Mouse (Mus musculus): ENCODE measurements around the gene Casz1.

The Casz1 gene

DNA sequence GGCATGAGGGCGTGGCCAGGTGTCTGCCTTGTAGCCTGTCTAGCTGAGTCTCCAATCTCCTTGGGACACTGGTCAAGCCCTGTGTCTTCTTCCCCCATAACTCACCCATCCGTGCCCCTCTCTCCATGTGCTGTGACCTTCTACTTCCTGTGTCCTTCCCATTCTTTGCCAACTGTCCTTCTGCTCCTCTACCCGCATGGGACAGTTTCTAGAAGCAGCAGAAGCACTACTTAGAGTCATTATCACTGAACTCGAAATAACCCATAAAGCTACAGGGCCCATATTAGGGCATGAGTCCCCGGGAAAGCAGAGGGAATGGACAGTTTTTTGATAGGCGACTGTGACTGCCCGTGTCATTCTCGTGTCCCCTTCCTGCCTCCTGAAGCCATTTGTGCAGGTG lies 72.6 kb downstream of the Casz1 start:
- no peak for ATAC-seq (ENCODE audit: low TSS enrichment)

DNA sequence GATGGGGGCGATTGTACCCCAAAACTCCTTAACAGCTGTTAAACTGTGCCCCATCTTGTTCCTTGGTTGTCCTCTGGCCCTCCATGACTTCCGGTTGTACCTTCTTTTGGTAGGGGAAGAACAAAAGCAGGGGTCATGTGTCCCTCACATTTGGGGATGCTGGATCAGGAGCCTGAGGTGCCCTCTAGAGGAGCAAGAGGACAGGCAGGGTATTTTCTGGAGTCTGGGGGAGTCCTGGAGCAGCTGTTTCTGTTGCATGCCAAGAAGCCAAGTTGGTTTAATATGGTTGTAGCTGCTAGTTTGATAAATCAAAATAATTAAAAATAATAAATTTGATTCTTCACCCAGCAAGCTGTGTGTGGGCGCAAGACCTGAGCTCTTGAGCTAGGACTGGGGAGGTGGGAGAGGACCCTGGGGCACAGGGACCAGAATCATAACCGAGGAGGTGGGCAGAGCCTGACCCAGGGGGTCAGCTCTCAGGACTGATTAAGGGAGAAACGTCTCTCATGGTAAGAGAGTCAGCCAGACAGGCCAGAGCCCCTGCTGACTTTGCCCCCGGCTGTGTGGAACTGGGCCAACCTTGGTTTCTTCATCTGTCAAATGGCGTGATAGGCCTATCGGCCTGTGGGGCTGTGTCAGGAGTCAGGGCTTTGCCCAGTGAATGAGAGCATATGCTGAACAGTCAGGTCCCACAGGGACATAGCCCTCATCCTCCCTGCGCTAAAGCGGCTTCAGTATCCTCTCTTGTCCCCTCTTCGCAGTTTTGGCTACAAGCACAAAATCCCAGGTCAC lies 74.2 kb downstream of the Casz1 start:
- no peak for ATAC-seq (ENCODE audit: low TSS enrichment)

DNA sequence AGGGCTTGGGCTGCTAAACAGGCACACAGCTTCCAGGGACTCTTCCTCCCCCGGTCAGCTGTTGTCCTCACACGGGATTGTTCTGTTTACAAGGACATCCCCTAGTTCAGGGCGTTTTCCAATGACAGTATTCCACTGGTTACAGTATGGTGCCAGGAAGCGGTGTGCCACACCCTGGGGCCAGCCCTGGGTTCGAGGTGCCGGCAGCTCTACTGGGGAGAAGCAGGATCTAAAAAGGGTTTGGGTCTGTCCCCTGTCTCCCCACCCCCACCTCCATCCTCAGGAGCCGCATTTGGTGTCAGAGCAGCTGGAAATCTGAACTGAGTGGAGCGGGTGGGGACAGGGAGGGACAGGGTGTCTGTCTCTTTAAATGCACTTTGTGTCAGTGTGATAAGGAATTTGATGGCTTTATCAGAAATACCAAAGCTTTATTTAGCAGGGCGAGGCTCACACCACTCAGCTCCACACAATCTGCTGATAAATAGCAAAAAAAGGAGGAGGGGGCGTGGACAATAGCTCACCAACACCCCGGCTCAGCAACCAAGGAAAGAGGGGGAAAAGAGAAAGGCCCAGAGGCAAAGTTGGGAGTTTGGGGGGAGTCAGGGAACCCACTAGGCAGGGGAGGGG lies 74.9 kb downstream of the Casz1 start:
- no peak for ATAC-seq (ENCODE audit: low TSS enrichment)

DNA sequence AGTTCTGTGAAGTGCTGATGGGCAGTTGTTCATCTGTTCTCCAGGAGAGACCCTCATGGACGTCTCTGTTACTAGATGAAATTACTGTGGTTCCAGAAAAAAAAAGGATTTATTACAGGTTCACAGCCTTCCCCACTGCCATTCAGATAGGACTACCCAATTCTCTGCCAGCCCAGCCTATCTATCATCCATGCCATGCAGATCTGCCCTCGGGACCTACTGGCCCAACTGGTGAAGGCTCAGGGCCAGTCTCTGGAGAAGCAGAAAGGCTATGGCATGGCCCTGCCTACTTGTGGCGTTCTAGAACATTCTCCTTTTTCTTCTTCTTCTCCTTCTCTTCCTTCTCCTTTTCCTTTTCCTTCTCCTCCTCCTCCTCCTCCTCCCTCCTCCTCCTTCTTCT lies 75.4 kb downstream of the Casz1 start:
- no peak for ATAC-seq (ENCODE audit: low TSS enrichment)

DNA sequence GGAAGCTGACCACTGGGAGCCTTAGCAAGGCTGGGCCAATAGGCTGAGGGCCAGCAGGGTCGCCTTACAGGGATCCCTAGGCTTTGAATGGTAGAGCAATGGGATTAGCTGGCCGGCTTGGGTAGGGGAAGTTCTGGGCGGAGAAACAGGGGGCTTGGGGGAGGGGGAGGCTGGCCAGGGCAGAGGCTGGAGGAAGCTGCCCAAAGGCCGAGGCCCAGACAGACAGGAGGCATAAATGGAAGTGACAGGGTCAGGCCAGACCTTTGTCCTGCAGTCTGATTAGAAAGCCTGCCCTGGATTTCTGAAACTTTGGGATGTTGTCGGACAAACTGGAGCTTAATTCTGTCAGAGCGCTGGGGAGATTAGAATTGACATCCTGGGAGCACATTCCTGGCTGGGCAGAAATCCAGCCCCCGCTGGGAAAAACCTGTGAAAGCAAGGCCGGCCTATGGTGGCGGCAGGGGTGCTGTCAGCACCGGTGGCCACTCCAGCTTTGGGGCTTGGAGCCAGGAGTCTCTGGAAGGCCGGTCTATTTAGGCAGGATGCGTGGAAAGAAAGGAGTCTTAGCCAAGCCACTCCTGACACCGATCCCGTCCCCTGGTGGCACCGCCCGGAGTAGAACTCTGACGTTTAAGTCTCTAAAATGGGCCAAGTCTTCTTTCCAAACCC lies 76.9 kb downstream of the Casz1 start:
- ATAC-seq (ENCODE audit: low TSS enrichment) = no peak

DNA sequence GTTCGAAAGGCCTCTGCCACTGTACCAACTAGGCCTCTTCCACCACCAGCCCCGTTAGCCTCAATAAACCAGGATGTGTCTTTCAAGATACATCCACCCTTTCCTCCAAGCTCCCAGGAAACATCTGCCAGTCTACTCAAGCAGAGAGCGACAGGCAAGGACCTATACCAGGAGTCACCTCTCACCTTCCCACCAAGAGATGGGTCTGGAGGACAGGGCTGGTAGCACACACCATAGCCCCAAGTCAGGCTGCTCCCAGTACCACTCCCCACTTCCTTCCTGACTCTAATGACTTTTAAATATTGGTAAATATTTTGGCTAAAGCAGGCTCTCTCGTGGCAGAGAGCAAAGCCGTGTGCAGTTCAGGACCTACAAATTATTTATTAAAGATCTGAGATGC lies 77.6 kb downstream of the Casz1 start:
- no peak for ATAC-seq (ENCODE audit: low TSS enrichment)

DNA sequence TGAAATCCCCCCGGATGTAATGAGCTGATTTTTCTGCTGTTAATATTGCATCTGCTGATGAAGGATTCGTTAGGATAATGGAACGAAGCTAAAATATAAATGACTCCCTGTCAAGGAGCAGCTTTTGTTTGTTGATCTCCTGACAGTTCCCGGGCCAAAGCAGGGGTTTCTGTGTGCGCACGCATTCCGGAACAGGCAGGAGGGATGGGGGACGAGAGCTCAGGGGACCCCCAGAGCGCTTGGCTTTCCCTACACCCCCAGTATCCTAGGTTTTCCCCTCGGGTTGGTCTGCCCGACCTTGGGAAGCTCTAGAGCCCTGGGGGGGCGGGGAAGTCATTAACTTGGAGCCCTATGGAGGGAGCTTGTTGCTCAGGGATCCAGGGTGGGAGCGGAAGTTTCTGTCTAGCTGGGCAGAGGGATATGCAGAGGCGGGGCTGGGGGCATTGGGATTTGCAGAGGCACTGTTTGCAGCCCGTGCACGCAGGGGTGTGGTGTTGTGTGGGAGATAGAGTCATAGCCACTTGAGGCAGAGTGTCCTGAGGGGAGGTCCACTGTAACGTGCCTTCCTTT lies 78.2 kb downstream of the Casz1 start:
- ATAC-seq (ENCODE audit: low TSS enrichment) = no peak

DNA sequence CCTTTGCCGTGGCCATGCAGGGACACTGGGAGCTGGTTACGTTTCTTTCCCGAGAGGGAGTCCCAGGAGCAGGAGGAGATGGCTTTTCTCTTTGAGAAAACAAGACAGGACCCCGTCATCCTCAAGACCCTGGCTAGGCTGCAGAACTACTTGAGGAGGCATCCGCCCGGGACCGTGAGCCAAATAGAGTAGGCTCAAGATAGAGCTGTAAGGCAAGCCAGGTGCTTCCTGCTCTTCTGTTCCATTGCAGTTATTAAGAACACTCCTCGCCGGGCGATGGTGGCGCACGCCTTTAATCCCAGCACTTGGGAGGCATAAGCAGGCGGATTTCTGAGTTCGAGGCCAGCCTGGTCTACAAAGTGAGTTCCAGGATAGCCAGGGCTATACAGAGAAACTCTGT lies 80.4 kb downstream of the Casz1 start:
- no peak for ATAC-seq (ENCODE audit: low TSS enrichment)

DNA sequence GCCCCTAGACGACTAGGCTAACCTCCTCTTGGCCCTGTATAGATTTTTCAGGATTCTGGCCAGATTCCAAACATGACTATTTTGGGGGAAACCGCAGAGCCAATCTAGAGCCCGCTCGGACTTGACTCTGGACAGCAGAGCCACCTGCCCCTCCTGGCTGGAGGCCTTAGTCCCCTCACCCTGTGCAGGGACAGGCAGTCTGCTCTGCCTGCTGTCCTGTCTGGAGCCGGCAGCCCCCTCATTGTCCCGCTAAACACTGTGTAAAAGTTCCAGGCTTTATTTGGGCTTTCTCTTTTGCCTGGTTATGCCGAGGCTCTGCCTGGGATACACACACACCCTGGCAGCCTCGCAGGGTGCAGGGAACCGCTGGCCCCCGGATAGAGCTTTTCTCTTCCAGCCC lies 81.2 kb downstream of the Casz1 start:
- no peak for ATAC-seq (ENCODE audit: low TSS enrichment)

DNA sequence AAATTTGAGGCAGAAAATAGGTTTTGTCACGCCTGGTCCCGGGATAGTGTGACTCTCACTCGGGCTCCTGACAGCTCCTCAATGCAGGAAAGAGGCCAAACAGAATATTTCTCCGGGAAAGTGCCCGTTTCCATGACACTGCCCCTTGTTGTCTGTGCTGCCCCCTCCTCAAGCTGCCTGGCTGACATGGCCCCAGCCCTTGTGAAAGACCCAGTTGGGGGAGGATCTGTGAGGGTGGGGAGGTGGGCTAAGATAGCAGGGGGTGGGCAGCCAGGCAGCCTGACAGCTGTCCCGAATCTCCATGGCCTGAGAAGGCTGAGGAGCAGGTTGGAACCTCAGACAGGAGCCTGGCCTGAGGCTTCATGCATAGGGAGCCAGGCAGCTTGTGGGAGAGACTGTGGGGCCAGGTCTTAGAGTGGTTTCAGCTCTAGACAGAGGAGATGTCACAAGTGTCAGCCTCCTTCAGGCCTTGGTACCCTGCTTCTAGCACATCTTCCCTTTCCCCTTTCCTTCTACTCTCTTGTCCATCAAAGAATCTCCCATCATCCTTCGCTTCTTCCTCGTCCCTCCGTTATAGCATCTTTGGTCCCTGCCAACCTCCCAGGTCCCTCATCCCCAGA lies 81.8 kb downstream of the Casz1 start:
- no peak for ATAC-seq (ENCODE audit: low TSS enrichment)

DNA sequence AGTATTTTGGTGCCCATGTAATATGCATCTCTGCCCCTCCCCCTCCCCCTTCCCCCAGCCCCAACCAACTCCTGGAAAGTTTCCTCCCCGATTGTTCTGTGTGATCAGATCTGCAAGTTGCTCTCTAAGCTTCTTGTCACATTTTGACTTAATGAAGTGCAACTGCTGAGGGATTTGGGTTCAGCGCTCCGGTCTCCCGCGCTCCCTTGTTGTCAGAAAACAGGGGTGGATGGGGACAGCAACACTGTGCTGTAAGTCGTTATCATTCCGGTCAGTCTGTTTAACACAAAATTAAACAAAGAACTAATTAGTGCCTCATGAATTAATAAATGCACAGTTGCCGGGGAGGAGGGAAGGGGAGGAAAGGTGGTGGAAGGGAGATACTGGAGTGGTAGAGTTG lies 84.0 kb downstream of the Casz1 start:
- ATAC-seq (ENCODE audit: low TSS enrichment) = no peak

DNA sequence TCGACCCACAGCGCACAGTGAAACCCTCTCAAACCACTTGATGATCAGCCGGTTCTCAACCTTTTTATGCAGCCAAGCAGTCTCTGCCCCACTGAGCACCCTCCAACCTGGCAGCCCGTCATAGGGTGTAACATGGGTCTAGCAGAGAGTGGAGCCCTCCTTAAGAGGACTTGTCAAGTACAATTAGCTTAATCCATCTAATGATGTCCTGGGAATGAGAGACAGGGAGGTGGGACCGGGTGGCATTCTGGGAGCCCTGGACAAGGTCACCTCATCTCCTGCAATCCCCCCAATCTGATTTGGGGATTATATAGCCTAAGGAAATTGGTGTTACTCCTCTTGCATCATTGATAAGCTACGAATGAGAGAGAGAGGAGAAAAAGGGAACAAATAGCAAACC lies 84.8 kb downstream of the Casz1 start:
- ATAC-seq (ENCODE audit: low TSS enrichment) = no peak

DNA sequence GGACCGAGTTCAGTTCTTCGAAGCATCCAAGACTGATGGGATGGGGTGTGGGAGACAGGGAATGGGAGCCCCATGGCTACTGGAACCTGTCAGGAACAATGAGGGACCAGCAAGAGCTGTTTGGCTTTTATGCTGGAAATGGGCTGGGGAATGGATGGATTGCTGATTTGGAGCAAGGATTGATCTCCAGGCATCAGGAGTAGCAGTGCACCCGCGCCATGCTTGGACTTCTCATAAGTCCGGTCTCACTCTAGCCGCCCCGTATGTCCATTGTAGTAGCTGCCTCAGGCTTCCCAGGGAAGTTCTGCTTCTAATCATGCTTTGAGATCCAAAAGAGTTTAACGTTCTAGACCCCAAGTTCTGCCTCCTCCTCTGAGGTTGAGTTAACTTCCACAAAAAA lies 86.2 kb downstream of the Casz1 start:
- ATAC-seq (ENCODE audit: low TSS enrichment) = no peak

DNA sequence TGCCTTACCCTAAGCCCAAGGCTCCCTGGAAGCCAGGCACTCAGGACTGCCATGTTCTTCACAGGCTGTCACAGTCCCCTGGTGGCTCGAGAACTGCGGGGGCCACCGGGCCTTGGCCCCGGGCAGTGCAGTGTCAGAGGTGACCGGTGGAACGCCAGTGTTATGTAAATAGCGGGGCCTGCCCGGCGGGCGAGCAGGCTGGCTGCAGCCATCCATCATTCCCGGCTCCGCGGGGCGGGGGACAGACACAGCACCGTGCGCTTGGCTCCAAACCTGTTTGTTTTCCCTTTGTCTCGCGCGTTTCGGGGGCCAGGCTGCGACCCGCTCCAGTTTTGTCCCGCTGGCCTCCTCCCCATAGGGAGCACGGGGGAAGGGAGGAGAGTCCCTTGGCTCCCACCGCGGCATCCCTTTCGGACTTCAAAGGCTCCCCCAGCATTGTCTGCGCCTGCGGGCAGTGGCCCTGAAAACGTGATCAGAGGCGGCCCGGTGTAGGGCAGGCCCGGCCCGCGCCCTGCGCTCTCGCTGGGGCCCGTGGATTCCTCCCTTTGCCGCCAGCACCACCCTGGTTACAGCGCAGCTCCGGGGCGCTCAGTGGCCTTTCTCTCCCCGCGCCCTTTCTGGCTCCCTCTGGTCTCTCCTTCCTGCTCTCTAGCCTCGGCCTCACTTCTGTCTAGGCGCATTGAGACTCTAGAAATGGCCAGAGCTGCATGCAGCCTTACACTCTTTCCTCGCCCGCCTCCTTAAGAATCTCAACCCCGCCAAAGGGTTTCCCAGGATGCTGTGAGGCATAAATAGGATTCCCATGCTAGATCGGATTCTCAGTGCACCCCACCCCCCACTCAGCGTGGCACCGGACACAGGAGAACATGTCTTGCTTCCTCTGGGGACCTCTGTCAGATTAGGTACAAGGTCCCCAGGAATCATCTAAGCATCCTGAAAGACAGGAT lies 86.9 kb downstream of the Casz1 start:
- ATAC-seq (ENCODE audit: low TSS enrichment) = no peak; the same call in 1 of the 2 replicates

DNA sequence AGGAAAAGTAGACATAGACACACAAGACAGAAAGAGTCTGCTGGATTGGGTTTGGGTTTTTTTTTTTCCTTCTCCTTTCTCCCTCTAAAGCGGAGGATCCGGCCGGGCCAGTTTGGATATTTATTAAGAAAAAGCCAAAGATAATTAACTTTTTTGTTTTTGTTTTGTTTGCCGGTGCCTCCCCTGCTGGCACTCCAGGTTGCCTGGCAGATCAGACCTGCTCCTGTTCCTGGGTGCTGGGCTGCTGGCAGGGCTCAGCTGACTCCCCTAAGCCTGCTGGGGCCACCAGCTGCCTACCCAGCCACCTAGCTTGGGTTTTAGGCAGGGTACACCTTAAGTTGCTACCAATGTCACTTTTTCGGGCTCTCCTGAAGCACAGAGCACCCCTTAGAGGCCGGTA lies 91.9 kb downstream of the Casz1 start:
- no peak for ATAC-seq (ENCODE audit: low TSS enrichment)

DNA sequence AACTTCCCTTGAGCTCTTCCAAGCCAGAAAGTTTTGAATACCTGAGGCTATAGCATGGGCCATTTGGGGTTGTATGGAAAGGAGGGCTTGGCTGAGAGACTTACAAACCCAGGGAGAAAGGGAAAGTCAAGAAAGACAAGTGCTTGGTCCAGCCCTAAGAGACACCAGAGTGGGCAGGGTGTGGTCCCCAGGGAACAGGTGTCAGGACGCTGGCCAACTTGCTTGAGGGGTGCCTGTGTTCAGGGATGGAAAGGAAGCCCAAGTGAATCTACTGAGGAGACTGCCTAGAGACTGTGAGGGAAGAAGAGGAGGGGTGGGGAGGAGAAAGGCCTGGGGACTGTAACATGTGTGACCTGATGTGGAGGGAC lies 95.7 kb downstream of the Casz1 start:
- ATAC-seq (ENCODE audit: low TSS enrichment) = no peak

DNA sequence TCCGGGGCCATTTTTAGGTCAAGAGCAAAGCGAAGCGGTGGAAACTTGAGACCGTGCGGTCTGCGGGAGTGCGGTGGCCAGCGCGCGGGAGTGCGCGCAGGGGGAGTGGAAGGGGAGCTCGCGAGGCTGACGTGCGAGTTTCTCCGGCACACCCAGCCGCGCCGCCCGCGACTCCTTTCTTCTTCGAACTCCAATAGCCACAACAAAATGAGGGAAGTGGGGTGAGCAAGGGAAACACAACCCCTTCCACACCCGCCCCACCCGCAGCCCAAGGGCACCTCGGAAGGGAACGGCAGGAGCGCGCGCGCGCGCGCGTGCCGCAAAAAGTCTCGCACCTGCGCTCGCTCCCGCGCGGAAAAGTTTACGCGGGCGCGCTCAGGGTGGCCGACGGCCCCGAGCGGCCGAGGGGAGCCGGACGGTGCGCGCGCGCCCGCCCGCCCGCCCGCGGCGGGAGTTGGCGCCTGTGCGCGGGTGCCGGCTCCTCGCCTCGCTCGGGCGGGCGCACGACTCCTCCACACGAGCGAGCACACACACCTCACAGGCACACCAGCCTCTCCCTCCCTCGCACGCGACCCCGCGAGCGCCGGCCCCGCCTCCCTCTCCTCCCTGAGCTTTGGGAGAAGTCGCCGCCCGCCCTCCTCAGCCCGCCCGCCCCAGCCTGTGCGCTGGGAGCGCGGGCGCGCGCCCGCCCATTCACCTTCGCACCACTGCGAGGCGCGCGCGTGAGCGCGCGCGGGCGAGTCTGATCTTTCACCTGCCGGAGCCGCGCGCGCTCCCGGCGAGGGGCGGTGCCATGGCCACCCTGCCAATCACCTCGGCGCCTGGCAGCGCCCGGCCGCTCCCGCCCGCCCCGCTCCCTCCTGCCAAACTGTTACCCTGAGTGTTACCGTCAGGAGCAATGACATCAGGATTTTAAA lies 96.3 kb downstream of the Casz1 start:
- ATAC-seq (ENCODE audit: low TSS enrichment) = peak; percentile 78; the same call in 1 of the 2 replicates

DNA sequence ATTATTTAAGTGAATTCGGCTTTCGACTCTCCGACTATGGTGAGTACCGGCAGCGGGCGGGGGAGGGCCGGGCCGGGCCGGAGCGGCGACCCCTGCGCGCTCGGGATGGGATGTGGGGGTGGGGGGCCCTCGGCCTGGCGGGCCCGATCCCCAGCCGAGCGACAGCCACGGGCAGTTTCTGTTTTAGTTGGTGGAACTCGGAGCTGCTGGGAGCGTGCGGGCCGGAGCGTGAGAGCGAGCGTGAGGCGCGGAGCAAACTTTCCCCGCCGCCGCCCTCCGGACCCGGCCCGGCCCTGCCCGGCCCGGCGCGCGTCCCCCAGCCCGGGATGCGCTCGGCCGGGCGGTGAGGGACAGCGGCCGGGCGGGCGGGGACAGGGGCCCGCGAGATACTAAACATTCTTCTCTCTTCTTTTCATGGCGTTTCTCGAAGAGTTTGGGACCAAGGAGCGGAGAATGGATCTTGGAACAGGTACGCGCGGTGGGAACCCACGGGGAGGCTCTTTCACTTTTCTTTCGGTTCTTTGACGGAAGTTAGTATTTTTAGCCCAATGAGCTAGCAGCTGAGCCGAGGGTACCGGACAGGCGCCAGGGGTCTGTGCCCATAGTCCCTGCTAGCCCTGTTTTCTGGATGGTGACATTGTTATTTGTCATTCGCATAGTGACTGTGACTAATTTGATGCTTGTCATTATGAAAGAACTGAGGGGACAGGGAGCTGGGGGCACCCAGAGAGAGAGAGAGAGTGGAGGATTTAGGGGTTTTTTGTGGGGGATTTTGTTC lies 97.2 kb downstream of the Casz1 start:
- no peak for ATAC-seq (ENCODE audit: low TSS enrichment)
